ENCODE assay signal across 8 mouse cellular contexts in genomic region chr11:118104001-118104400, GRCm38 (mm10). TPM values are rescaled to one million over a fixed set of nuclear protein-coding genes. Genes with fewer than 3 reads are reported as not detected.
DNase-seq lines count a peak whose midpoint lies in the region; ATAC-seq lines count a peak whose summit lies in the region.

No protein-coding gene starts in this region.

- 6% methylated on average over 5 of the region's 5 CpGs for WGBS in midbrain, embryonic 11.5 days
- 9% methylated on average over 5 of the region's 5 CpGs for WGBS in midbrain, embryonic 16.5 days
- WGBS in intestine, embryonic 15.5 days, result 6% methylated on average over 5 of the region's 5 CpGs
- 10% methylated on average over 5 of the region's 5 CpGs for WGBS in midbrain, embryonic 12.5 days

- H3K27ac ChIP-seq in midbrain, embryonic 11.5 days (ENCODE audit: low read depth, low read length), result no peak overlapping the region
- H3K27ac ChIP-seq in midbrain, embryonic 16.5 days (ENCODE audit: low read length), result no peak overlapping the region
- H3K27ac ChIP-seq in intestine, embryonic 15.5 days, result no peak overlapping the region
- H3K27ac ChIP-seq in midbrain, embryonic 12.5 days (replicated peaks), result no peak overlapping the region

- H3K9ac ChIP-seq in midbrain, embryonic 11.5 days (ENCODE audit: low read length), result no peak overlapping the region
- no peak overlapping the region for H3K9ac ChIP-seq in midbrain, embryonic 16.5 days (ENCODE audit: low read depth, low read length)
- H3K9ac ChIP-seq in intestine, embryonic 15.5 days, result no peak overlapping the region
- no peak overlapping the region for H3K9ac ChIP-seq in midbrain, embryonic 12.5 days (replicated peaks)

- no peaks in the 10 kb centered on the region for H3K36me3 ChIP-seq in midbrain, embryonic 11.5 days (ENCODE audit: control insufficient read depth, insufficient read depth, low read length)
- no peaks in the 10 kb centered on the region for H3K36me3 ChIP-seq in midbrain, embryonic 16.5 days (ENCODE audit: control insufficient read depth, insufficient read depth, low read length)
- H3K36me3 ChIP-seq in intestine, embryonic 15.5 days, result no peaks in the 10 kb centered on the region
- H3K36me3 ChIP-seq in midbrain, embryonic 12.5 days, result no peaks in the 10 kb centered on the region

- no peaks in the 10 kb centered on the region for H3K9me3 ChIP-seq in midbrain, embryonic 11.5 days (ENCODE audit: control insufficient read depth, low read length)
- no peaks in the 10 kb centered on the region for H3K9me3 ChIP-seq in midbrain, embryonic 16.5 days (replicated peaks; ENCODE audit: control insufficient read depth, low read length, poor library complexity, severe bottlenecking)
- H3K9me3 ChIP-seq in intestine, embryonic 15.5 days, result no peaks in the 10 kb centered on the region
- H3K9me3 ChIP-seq in midbrain, embryonic 12.5 days, result no peaks in the 10 kb centered on the region

- peak; percentile 98 for DNase-seq in midbrain, embryonic 11.5 days (ENCODE audit: low spot score, missing footprints)
- DNase-seq in cerebellum, postnatal 4 days (ENCODE audit: low spot score in 2 of 2), result peak; percentile 56 to 82
- peak; percentile 78 for DNase-seq in gastrocnemius, adult 18-20 months (ENCODE audit: low spot score)
- DNase-seq in left cerebral cortex, postnatal 10 days (ENCODE audit: extremely low spot score in 1 of 2, low spot score in 2 of 2), result peak; percentile 58 to 86
- peak; percentile 64 to 90 for DNase-seq in spleen, postnatal 10 days (ENCODE audit: low spot score in 2 of 2)

- H3K4me3 ChIP-seq in midbrain, embryonic 11.5 days (ENCODE audit: low read depth, low read length), result no peak overlapping the region
- H3K4me3 ChIP-seq in midbrain, embryonic 16.5 days (ENCODE audit: low read depth, low read length), result no peak overlapping the region
- no peak overlapping the region for H3K4me3 ChIP-seq in intestine, embryonic 15.5 days (replicated peaks)
- H3K4me3 ChIP-seq in midbrain, embryonic 12.5 days, result no peak overlapping the region

- H3K4me1 ChIP-seq in midbrain, embryonic 11.5 days (ENCODE audit: control insufficient read depth, insufficient read depth, low read length), result no peaks in the 10 kb centered on the region
- no peaks in the 10 kb centered on the region for H3K4me1 ChIP-seq in midbrain, embryonic 16.5 days (ENCODE audit: control insufficient read depth, insufficient read depth, low read length)
- no peaks in the 10 kb centered on the region for H3K4me1 ChIP-seq in intestine, embryonic 15.5 days (replicated peaks)
- 0 out of 2 replicates have a peak, but pooled peaks cover 3% of the 10 kb centered on the region for H3K4me1 ChIP-seq in midbrain, embryonic 12.5 days

- no peak overlapping the region for H3K4me2 ChIP-seq in midbrain, embryonic 11.5 days
- no peak overlapping the region for H3K4me2 ChIP-seq in midbrain, embryonic 16.5 days (ENCODE audit: low read length)
- no peak overlapping the region for H3K4me2 ChIP-seq in intestine, embryonic 15.5 days (replicated peaks)
- no peak overlapping the region for H3K4me2 ChIP-seq in midbrain, embryonic 12.5 days (replicated peaks)

- H3K27me3 ChIP-seq in midbrain, embryonic 11.5 days (ENCODE audit: control insufficient read depth, insufficient read depth, low read length), result no peaks in the 10 kb centered on the region
- H3K27me3 ChIP-seq in midbrain, embryonic 16.5 days (ENCODE audit: control insufficient read depth, insufficient read depth, low read depth, low read length), result no peaks in the 10 kb centered on the region
- H3K27me3 ChIP-seq in intestine, embryonic 15.5 days (replicated peaks), result no peaks in the 10 kb centered on the region
- H3K27me3 ChIP-seq in midbrain, embryonic 12.5 days, result no peaks in the 10 kb centered on the region

- intact Hi-C loops in left cerebral cortex, postnatal 10 days (cut with DNase I), result loop anchor here (2.0 to 5.0 kb wide), 2 partner anchors 118 to 233 kb away; no protein-coding TSS in a partner anchor

- ATAC-seq in midbrain, embryonic 11.5 days (ENCODE audit: low FRiP score), result peak; percentile 58; the same call in 1 of the 2 replicates
- no peak for ATAC-seq in midbrain, embryonic 16.5 days
- ATAC-seq in intestine, embryonic 15.5 days, result peak; percentile 52; the same call in 1 of the 2 replicates
- ATAC-seq in midbrain, embryonic 12.5 days (ENCODE audit: low FRiP score, low read depth), result peak; percentile 49; the same call in 1 of the 2 replicates

RNA-seq across cellular contexts. Expression of gene Dnah17, which starts 26.4 kb away (rescaled TPM):
- polyA plus RNA-seq in midbrain, embryonic 11.5 days (2014; fragmentation: Nextera tagmentation; extraction: Ambion mirVana), result 0.08 and 0.11 TPM in 2 replicates
- 0.20 and 0.35 TPM in 2 replicates for polyA plus RNA-seq in midbrain, embryonic 16.5 days (2015; fragmentation: Nextera tagmentation; extraction: Ambion mirVana)
- total RNA-seq in gastrocnemius, adult 18-20 months (2021), result under 1 TPM; 0.09 to 0.11 TPM
- 0.08 and 0.16 TPM in 2 replicates for polyA plus RNA-seq in intestine, embryonic 15.5 days (2015; fragmentation: Nextera tagmentation; extraction: Ambion mirVana)
- total RNA-seq in left cerebral cortex, postnatal 10 days (2021), result under 1 TPM; 0.02 to 0.08 TPM
- polyA plus RNA-seq in midbrain, embryonic 12.5 days (2016; fragmentation: Nextera tagmentation; extraction: Ambion mirVana), result 0.26 and 0.37 TPM in 2 replicates
